Mouse (Mus musculus): ENCODE data around the gene Ncoa5. TPM values are rescaled to one million over a fixed set of nuclear protein-coding genes. Genes with fewer than 3 reads are reported as not detected.

Gene Ncoa5
- polyA plus RNA-seq, 1 experiment from 2014 or later = 64.9 TPM

DNA sequence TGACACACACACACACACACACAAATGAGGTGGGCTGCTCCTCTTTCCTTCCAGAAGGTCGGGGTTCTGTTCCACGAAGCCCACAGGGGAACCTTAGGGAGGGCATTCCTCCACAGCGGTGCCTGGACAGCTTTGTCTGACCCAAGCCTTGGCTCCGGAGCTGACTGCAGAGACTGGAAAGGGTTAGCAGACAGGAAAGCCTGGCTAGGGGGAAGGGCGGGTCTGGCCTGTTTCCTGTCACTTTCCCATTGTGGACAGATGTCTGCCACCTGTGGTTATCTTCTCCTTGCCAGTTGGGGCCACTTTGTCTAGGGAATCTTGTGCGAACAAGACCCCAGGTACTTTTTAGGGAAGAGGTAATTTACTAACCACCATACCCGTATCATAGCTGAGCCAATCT, 21.2 kb upstream of the Ncoa5 start:
- Histone ChIP-seq H3K4me3 (ENCODE audit: low read depth, low read length) (peak overlapping the region; percentile 9; the same call in 1 of the 2 replicates), H3K9ac (replicated peaks; ENCODE audit: low read length) (0 out of 2 replicates have a peak overlapping the region, but pooled peaks have one; percentile 1), H3K27ac (replicated peaks; ENCODE audit: low read depth, low read length) (no peak overlapping the region), H3K27me3 (ENCODE audit: control insufficient read depth, insufficient read depth, low read length) (peaks cover 6% of the 10 kb centered on the region; the same call in 1 of the 2 replicates), H3K4me2 (ENCODE audit: low read depth, low read length) (peak overlapping the region; percentile 39), H3K36me3 (replicated peaks; ENCODE audit: control insufficient read depth, insufficient read depth, low read depth, low read length) (no peaks in the 10 kb centered on the region), H3K4me1 (ENCODE audit: control insufficient read depth, insufficient read depth, low read length) (no peaks in the 10 kb centered on the region), H3K9me3 (replicated peaks; ENCODE audit: control insufficient read depth, low read length) (no peaks in the 10 kb centered on the region)
- ATAC-seq (replicated peaks; ENCODE audit: insufficient number of reproducible peaks, low FRiP score, low TSS enrichment, low read depth) = no peak
- DNase-seq (ENCODE audit: low spot score) = peak; percentile 39
- 7% methylated on average over 7 of the region's 7 CpGs for WGBS

GRCm38 (mm10) chr2:165054888-165055852, 20.5 kb upstream of the Ncoa5 start, which contains the start of gene Cd40:
Cd40 (plus strand) TSS chr2:165055627.
- DNase-seq (ENCODE audit: low spot score) (peak; percentile 78), ATAC-seq (replicated peaks; ENCODE audit: insufficient number of reproducible peaks, low FRiP score, low TSS enrichment, low read depth) (peak; percentile 71)
- whole genome bisulfite sequencing = 9% methylated on average over 25 of the region's 25 CpGs
- no peaks in the 10 kb centered on the region for H3K36me3 ChIP-seq (replicated peaks; ENCODE audit: control insufficient read depth, insufficient read depth, low read depth, low read length)
- H3K4me2 ChIP-seq (ENCODE audit: low read depth, low read length) = peak within 1 kb of the TSS; percentile 39
- no peak within 1 kb of the TSS for H3K27ac ChIP-seq (replicated peaks; ENCODE audit: low read depth, low read length)
- 0 out of 2 replicates have a peak within 1 kb of the TSS, but pooled peaks have one; percentile 1 for H3K9ac ChIP-seq (replicated peaks; ENCODE audit: low read length)
- H3K9me3 ChIP-seq (replicated peaks; ENCODE audit: control insufficient read depth, low read length) = no peaks in the 10 kb centered on the region
- H3K4me1 ChIP-seq (ENCODE audit: control insufficient read depth, insufficient read depth, low read length) = no peaks in the 10 kb centered on the region
- H3K4me3 ChIP-seq (ENCODE audit: low read depth, low read length) = peak within 1 kb of the TSS; percentile 9
- peaks cover 6% of the 10 kb centered on the region; the same call in 1 of the 2 replicates for H3K27me3 ChIP-seq (ENCODE audit: control insufficient read depth, insufficient read depth, low read length)

- Histone ChIP-seq H3K9me3 (replicated peaks; ENCODE audit: control insufficient read depth, low read length) (no peaks in the 10 kb centered on the region), H3K4me3 (ENCODE audit: low read depth, low read length) (no peak overlapping the region), H3K27me3 (ENCODE audit: control insufficient read depth, insufficient read depth, low read length) (peaks cover 6% of the 10 kb centered on the region; the same call in 1 of the 2 replicates), H3K36me3 (replicated peaks; ENCODE audit: control insufficient read depth, insufficient read depth, low read depth, low read length) (no peaks in the 10 kb centered on the region), H3K9ac (replicated peaks; ENCODE audit: low read length) (no peak overlapping the region), H3K4me1 (ENCODE audit: control insufficient read depth, insufficient read depth, low read length) (no peaks in the 10 kb centered on the region), H3K4me2 (ENCODE audit: low read depth, low read length) (no peak overlapping the region), H3K27ac (replicated peaks; ENCODE audit: low read depth, low read length) (no peak overlapping the region)
- WGBS = 44% methylated on average over 11 of the region's 11 CpGs
- no peak for DNase-seq (ENCODE audit: low spot score)
- ATAC-seq (replicated peaks; ENCODE audit: insufficient number of reproducible peaks, low FRiP score, low TSS enrichment, low read depth) = no peak
Measured at GRCm38 (mm10) chr2:165051566-165051965, 16.9 kb upstream of the Ncoa5 start.

- Histone ChIP-seq H3K4me1 (ENCODE audit: control insufficient read depth, insufficient read depth, low read length) (no peaks in the 10 kb centered on the region), H3K27me3 (ENCODE audit: control insufficient read depth, insufficient read depth, low read length) (peaks cover 5% of the 10 kb centered on the region; the same call in 1 of the 2 replicates), H3K4me2 (ENCODE audit: low read depth, low read length) (no peak overlapping the region), H3K9ac (replicated peaks; ENCODE audit: low read length) (no peak overlapping the region), H3K27ac (replicated peaks; ENCODE audit: low read depth, low read length) (no peak overlapping the region), H3K36me3 (replicated peaks; ENCODE audit: control insufficient read depth, insufficient read depth, low read depth, low read length) (no peaks in the 10 kb centered on the region), H3K4me3 (ENCODE audit: low read depth, low read length) (no peak overlapping the region), H3K9me3 (replicated peaks; ENCODE audit: control insufficient read depth, low read length) (no peaks in the 10 kb centered on the region)
- ATAC-seq (replicated peaks; ENCODE audit: insufficient number of reproducible peaks, low FRiP score, low TSS enrichment, low read depth) (no peak), DNase-seq (ENCODE audit: low spot score) (no peak)
- WGBS = 72% methylated on average over 18 of the region's 18 CpGs
Measured at GRCm38 (mm10) chr2:165050826-165051548, 16.3 kb upstream of the Ncoa5 start.

- ATAC-seq (replicated peaks; ENCODE audit: insufficient number of reproducible peaks, low FRiP score, low TSS enrichment, low read depth) (no peak), DNase-seq (ENCODE audit: low spot score) (no peak)
- no peaks in the 10 kb centered on the region for H3K9me3 ChIP-seq (replicated peaks; ENCODE audit: control insufficient read depth, low read length)
- H3K4me3 ChIP-seq (ENCODE audit: low read depth, low read length) = no peak overlapping the region
- no peaks in the 10 kb centered on the region for H3K36me3 ChIP-seq (replicated peaks; ENCODE audit: control insufficient read depth, insufficient read depth, low read depth, low read length)
- H3K27ac ChIP-seq (replicated peaks; ENCODE audit: low read depth, low read length) = no peak overlapping the region
- H3K27me3 ChIP-seq (ENCODE audit: control insufficient read depth, insufficient read depth, low read length) = no peaks in the 10 kb centered on the region
- 61% methylated on average over 5 of the region's 5 CpGs for WGBS
- no peak overlapping the region for H3K9ac ChIP-seq (replicated peaks; ENCODE audit: low read length)
- H3K4me1 ChIP-seq (ENCODE audit: control insufficient read depth, insufficient read depth, low read length) = no peaks in the 10 kb centered on the region
- no peak overlapping the region for H3K4me2 ChIP-seq (ENCODE audit: low read depth, low read length)
Measured at GRCm38 (mm10) chr2:165049044-165049443, 14.4 kb upstream of the Ncoa5 start.

DNA sequence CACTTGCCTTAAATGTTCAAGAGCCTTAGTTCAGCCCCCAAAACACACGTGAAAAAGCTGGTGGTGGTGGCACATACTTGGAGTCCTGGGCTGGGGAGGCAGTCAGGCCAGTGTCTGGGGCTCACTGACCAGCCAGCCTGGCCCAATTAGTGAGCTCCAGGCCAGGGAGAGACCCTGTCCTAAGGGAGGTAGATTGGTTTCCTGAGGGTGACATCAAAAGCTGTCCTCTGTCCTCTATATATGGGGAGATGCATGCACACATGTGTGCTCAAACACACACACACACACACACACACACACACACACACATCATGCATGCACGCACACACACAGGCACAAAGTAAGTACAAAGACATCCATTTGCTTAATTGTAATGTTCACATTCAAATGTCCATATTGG, 9.1 kb upstream of the Ncoa5 start:
- Histone ChIP-seq H3K27ac (replicated peaks; ENCODE audit: low read depth, low read length) (no peak overlapping the region), H3K4me1 (ENCODE audit: control insufficient read depth, insufficient read depth, low read length) (no peaks in the 10 kb centered on the region), H3K9me3 (replicated peaks; ENCODE audit: control insufficient read depth, low read length) (no peaks in the 10 kb centered on the region), H3K4me3 (ENCODE audit: low read depth, low read length) (no peak overlapping the region), H3K4me2 (ENCODE audit: low read depth, low read length) (no peak overlapping the region), H3K36me3 (replicated peaks; ENCODE audit: control insufficient read depth, insufficient read depth, low read depth, low read length) (no peaks in the 10 kb centered on the region), H3K27me3 (ENCODE audit: control insufficient read depth, insufficient read depth, low read length) (no peaks in the 10 kb centered on the region), H3K9ac (replicated peaks; ENCODE audit: low read length) (no peak overlapping the region)
- DNase-seq (ENCODE audit: low spot score) (no peak), ATAC-seq (replicated peaks; ENCODE audit: insufficient number of reproducible peaks, low FRiP score, low TSS enrichment, low read depth) (no peak)
- 54% methylated on average over 2 of the region's 2 CpGs for WGBS

- ATAC-seq (replicated peaks; ENCODE audit: insufficient number of reproducible peaks, low FRiP score, low TSS enrichment, low read depth) (0 out of 2 replicates have a peak, but pooled peaks have one; percentile 22), DNase-seq (ENCODE audit: low spot score) (peak; percentile 54)
- Histone ChIP-seq H3K9me3 (replicated peaks; ENCODE audit: control insufficient read depth, low read length) (no peaks in the 10 kb centered on the region), H3K4me2 (ENCODE audit: low read depth, low read length) (no peak overlapping the region), H3K4me1 (ENCODE audit: control insufficient read depth, insufficient read depth, low read length) (no peaks in the 10 kb centered on the region), H3K4me3 (ENCODE audit: low read depth, low read length) (no peak overlapping the region), H3K27me3 (ENCODE audit: control insufficient read depth, insufficient read depth, low read length) (no peaks in the 10 kb centered on the region), H3K27ac (replicated peaks; ENCODE audit: low read depth, low read length) (no peak overlapping the region), H3K9ac (replicated peaks; ENCODE audit: low read length) (no peak overlapping the region), H3K36me3 (replicated peaks; ENCODE audit: control insufficient read depth, insufficient read depth, low read depth, low read length) (no peaks in the 10 kb centered on the region)
- 14% methylated on average over 17 of the region's 17 CpGs for WGBS
Measured at GRCm38 (mm10) chr2:165043090-165043636, 8.5 kb upstream of the Ncoa5 start.

Measured in embryonic facial prominence, embryonic 11.5 days (tissue).